Mouse (Mus musculus) brain, embryonic 14.5 days (tissue): ENCODE measurements around the gene Fam19a4. TPM values are rescaled to one million over a fixed set of nuclear protein-coding genes. Genes with fewer than 3 reads are reported as not detected.
"Not testable (repeated sequence)": the region's sequence is repeated elsewhere in the genome, so short reads cannot be mapped to it uniquely, and the experiment has no call there.

ENCODE experiments used
- DNase-seq: peaks from one replicate; pipeline ENCODE4 v3.0.0-alpha.2; 2011; ENCODE audit warnings: low read depth
- CTCF ChIP-seq: fragments of 200-500 bp; IDR thresholded peaks from 2 replicates; pipeline ENCODE4 v1.5.1; 2012; ENCODE audit warnings: inconsistent platforms, mild to moderate bottlenecking, moderate library complexity, borderline replicate concordance; ENCODE audit not compliant: insufficient read depth, insufficient read length; ENCODE audit errors: extremely low read depth
- POLR2A ChIP-seq: fragments of 200-500 bp; IDR thresholded peaks from 2 replicates; pipeline ENCODE4 v1.6.1; 2012; ENCODE audit warnings: mild to moderate bottlenecking, inconsistent platforms, borderline replicate concordance; ENCODE audit not compliant: poor library complexity, insufficient read depth, insufficient read length, severe bottlenecking; ENCODE audit errors: extremely low read depth
- polyA plus RNA-seq: library from polyadenylated mRNA; depleted of rRNA; stranded (reverse); fragments of >200 nt; gene quantifications from 2 replicates; pipeline ENCODE4 v1.2.3, GENCODE M21; 2012

Gene Fam19a4
- polyA plus RNA-seq, 1 experiment: 2.3 TPM

GRCm38 (mm10) chr6:97027110-97027677 is 33.0 kb downstream of the Fam19a4 start:
- peak; percentile 79 for DNase-seq
- TF ChIP-seq CTCF (no peak), POLR2A (no peak)

- no peak for DNase-seq
- TF ChIP-seq CTCF: no peak
- no peak for TF ChIP-seq POLR2A
Observed at GRCm38 (mm10) chr6:97019323-97019722, 40.9 kb downstream of the Fam19a4 start.

DNA sequence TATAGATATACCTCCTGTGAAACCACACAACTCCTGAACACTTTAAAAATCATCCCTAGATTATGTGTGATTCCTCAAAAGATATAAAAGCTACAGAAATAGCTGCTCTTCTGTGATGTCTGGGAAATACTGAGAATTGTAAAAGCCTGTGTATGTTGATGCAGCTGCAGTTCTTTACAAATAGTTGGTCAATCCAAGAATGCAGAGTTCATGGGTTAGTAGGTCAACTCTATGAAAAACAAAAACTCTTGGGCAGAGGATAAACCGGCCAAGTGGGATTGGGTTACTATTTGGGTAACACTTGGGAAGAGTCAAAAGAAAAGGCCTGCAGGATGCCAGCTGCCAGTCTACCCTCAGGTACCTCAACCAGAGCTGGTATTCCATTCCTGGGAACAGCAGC is 43.5 kb downstream of the Fam19a4 start:
- no peak for DNase-seq
- TF ChIP-seq CTCF (no peak), POLR2A (no peak)

- TF ChIP-seq CTCF (no peak), POLR2A (no peak)
- DNase-seq: no peak
Observed at GRCm38 (mm10) chr6:97016018-97016417, 44.2 kb downstream of the Fam19a4 start.

- DNase-seq: peak; percentile 80
- no peak for TF ChIP-seq POLR2A
- peak; percentile 93 for TF ChIP-seq CTCF
Observed at GRCm38 (mm10) chr6:97006513-97007094, 53.6 kb downstream of the Fam19a4 start.

GRCm38 (mm10) chr6:97005038-97005437 is 55.2 kb downstream of the Fam19a4 start:
- peak; percentile 76 for DNase-seq
- TF ChIP-seq CTCF (peak; percentile 80; the same call in 1 of the 2 replicates), POLR2A (no peak)

GRCm38 (mm10) chr6:96995556-96996159 is 64.6 kb downstream of the Fam19a4 start:
- no peak for TF ChIP-seq POLR2A
- peak; percentile 11; the same call in 1 of the 2 replicates for TF ChIP-seq CTCF
- no peak for DNase-seq

DNA sequence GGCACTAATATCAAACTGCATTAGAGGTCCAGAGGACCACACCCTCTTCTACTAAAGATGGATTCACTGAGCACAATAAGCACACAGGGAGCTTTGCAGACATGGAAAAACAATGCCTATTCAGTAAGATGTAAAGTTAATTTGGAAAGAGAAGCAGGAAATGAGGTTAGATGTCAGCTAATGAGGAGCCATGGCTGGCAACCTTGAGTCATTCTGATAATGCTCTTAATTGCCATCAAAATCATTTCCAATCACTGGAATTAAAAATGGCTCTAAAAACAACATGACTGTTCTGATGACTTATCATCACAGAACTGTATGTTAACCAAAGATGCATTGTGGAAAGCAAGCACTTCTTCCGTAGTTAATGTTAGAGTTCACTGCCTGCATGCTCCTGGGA is 68.5 kb downstream of the Fam19a4 start:
- TF ChIP-seq CTCF (no peak), POLR2A (no peak)
- DNase-seq: no peak

GRCm38 (mm10) chr6:96977537-96977936 is 82.7 kb downstream of the Fam19a4 start:
- no peak for DNase-seq
- TF ChIP-seq POLR2A (no peak), CTCF (no peak)

DNA sequence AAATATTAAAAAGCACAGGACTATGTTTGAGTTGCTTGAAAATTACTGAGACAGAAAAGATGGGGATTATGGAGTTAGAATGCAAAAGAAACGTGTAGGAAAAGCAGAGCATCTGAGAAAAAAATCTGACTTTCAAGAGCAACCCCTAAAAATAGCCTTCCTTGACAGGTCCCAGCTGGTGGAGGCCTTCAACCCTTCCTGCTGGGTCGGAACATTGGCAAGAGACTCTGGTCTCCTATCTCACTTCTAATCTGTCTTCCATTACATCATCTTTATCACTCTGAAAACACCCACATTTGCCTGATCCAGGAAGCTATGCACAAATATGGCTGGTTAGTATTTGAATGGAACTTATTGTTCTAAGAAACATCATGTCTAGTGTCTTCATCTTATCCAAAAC is 115.4 kb downstream of the Fam19a4 start:
- no peak for TF ChIP-seq CTCF
- no peak for TF ChIP-seq POLR2A
- no peak for DNase-seq

DNA sequence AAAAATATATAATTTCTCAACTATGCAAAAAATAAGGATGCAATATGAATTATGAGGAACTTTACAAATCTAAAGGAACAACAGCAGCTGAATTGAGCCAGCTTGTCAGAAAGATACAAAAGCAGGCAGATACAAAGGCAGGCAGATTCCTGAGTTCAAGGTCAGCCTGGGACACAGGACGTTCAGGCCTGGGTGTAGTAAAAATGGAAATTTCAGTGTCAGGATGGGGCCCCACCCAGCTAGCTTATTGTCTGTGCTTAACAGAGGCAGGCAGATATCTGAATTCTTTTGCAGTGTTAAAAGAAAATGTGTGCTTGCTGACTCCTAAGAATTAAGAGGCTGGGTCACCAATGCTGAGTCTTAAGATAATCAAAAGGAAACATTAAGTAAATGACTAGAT is 124.4 kb downstream of the Fam19a4 start:
- TF ChIP-seq CTCF (no peak), POLR2A (no peak)
- DNase-seq: no peak

DNA sequence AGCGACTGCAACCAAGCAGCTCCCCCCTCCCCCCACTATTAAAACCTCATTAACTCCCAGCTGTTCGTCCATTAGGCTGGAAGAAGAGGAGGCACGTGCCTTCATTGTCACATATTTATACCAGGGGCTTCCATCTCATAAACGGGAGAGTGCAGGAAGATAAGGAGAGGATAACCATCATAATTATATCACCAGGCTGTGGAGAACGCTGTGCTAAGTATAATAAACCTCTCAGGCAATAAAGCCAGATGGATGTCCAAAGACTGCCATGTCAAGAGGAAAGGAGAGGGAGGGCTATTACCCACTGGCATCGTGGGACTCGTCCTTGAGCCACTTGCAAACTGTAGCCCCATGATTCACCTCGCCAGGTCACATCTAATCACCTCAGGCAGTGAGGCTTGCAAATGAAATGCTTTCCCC is 151.1 kb downstream of the Fam19a4 start:
- DNase-seq: peak; percentile 68
- TF ChIP-seq CTCF: no peak
- no peak for TF ChIP-seq POLR2A

DNA sequence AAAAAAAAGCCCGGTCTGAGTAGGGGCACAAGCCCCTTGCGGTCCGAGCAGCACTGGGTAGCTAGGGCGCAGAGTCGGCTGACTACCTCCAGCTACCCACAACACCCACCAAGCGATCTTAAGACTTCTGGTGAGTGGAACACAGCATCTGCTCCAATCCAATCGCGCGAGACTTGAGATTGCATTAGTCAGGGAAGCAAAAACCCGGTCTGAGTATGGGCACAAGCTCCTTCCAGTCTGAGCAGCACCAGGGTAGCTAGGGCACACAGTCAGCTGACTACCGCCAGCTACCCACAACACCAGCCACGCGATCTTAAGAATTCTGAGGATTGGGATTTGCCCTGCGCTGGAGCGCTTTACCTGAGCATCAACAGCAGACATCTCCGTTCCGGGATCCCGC is 183.1 kb downstream of the Fam19a4 start:
- DNase-seq: not testable (repeated sequence)

GRCm38 (mm10) chr6:96876651-96877050 is 183.6 kb downstream of the Fam19a4 start:
- not testable (repeated sequence) for DNase-seq

- DNase-seq: no peak
Observed at GRCm38 (mm10) chr6:96853065-96853464, 207.1 kb downstream of the Fam19a4 start.

More at GRCm38 (mm10) chr6:96853065-96853464, 207.1 kb downstream of the Fam19a4 start:
- TF ChIP-seq POLR2A (no peak), CTCF (0 out of 2 replicates have a peak, but pooled peaks have one; percentile 9)
